In genomic region chr1:161931817-161932216, GRCm38 (mm10) we compare ENCODE assay signal across 28 mouse cellular contexts. TPM values are rescaled to one million over a fixed set of nuclear protein-coding genes. Genes with fewer than 3 reads are reported as not detected.
DNase-seq lines count a peak whose midpoint lies in the region; ATAC-seq and TF ChIP-seq lines count a peak whose summit lies in the region.
"Had no signal": no experiment of that assay in that cellular context is flagged by ENCODE, and none has a peak within 500 bp of the region (broad histone marks: within the 10 kb centered on the region; RNA-seq: fewer than 3 reads in every experiment).

No protein-coding gene starts in this region.

- no peaks in the 10 kb centered on the region for H3K4me1 ChIP-seq in forebrain, embryonic 14.5 days (ENCODE audit: control insufficient read depth, insufficient read depth, low read length)
- no peaks in the 10 kb centered on the region for H3K4me1 ChIP-seq in forebrain, embryonic 10.5 days
- H3K4me1 ChIP-seq in midbrain, embryonic 11.5 days (ENCODE audit: control insufficient read depth, insufficient read depth, low read length) = no peaks in the 10 kb centered on the region
- H3K4me1 ChIP-seq: embryonic facial prominence, embryonic 12.5 days; forebrain, embryonic 12.5 days; heart, embryonic 13.5 days; midbrain, embryonic 15.5 days had no signal

- H3K27me3 ChIP-seq in forebrain, embryonic 14.5 days (replicated peaks; ENCODE audit: control insufficient read depth, insufficient read depth, low read length) = no peaks in the 10 kb centered on the region
- H3K27me3 ChIP-seq in forebrain, embryonic 10.5 days (ENCODE audit: poor library complexity, severe bottlenecking) = no peaks in the 10 kb centered on the region
- H3K27me3 ChIP-seq in midbrain, embryonic 11.5 days (ENCODE audit: control insufficient read depth, insufficient read depth, low read length) = no peaks in the 10 kb centered on the region
- H3K27me3 ChIP-seq: embryonic facial prominence, embryonic 12.5 days; forebrain, embryonic 12.5 days; heart, embryonic 13.5 days; midbrain, embryonic 15.5 days had no signal

- 82% methylated on average over 10 of the region's 10 CpGs for WGBS in forebrain, embryonic 14.5 days
- WGBS in forebrain, embryonic 10.5 days = 93% methylated on average over 10 of the region's 10 CpGs
- 90% methylated on average over 10 of the region's 10 CpGs for WGBS in midbrain, embryonic 11.5 days

- no peak for ATAC-seq in forebrain, embryonic 14.5 days
- no peak for ATAC-seq in midbrain, embryonic 11.5 days (ENCODE audit: low FRiP score)
- ATAC-seq: CD4-positive, CD25-positive, alpha-beta regulatory T cell, adult 4 months; midbrain, embryonic 15.5 days had no signal

- DNase-seq in forebrain, embryonic 14.5 days (ENCODE audit: low spot score) = peak; percentile 3
- DNase-seq in forebrain, embryonic 10.5 days (ENCODE audit: extremely low spot score, low spot score) = no peak
- peak; percentile 8 for DNase-seq in layer of hippocampus, adult 11-12 months (ENCODE audit: low spot score)
- no peak for DNase-seq in layer of hippocampus, adult 9-11 months
- DNase-seq in brain, embryonic 14.5 days (ENCODE audit: low read depth) = peak; percentile 30
- peak; percentile 5 to 20 for DNase-seq in layer of hippocampus, postnatal 14 days (ENCODE audit: low spot score in 2 of 2)
- DNase-seq in midbrain, embryonic 11.5 days (ENCODE audit: low spot score, missing footprints) = no peak
- DNase-seq: adrenal gland, postnatal 14 days; cerebellum, postnatal 25 days; gastrocnemius, postnatal 10 days; heart, adult 18-20 months; heart, postnatal 14 days; kidney, adult 8-10 months; kidney, postnatal 10 days; lung, postnatal 4 days; thymus, postnatal 14 days had no signal

- H3K9me3 ChIP-seq in forebrain, embryonic 14.5 days (replicated peaks; ENCODE audit: control insufficient read depth, low read length) = no peaks in the 10 kb centered on the region
- no peaks in the 10 kb centered on the region for H3K9me3 ChIP-seq in forebrain, embryonic 10.5 days
- H3K9me3 ChIP-seq in midbrain, embryonic 11.5 days (ENCODE audit: control insufficient read depth, low read length) = no peaks in the 10 kb centered on the region
- H3K9me3 ChIP-seq: embryonic facial prominence, embryonic 12.5 days; forebrain, embryonic 12.5 days; heart, embryonic 13.5 days; midbrain, embryonic 15.5 days had no signal

- no peak overlapping the region for H3K9ac ChIP-seq in forebrain, embryonic 14.5 days (ENCODE audit: low read length)
- H3K9ac ChIP-seq in midbrain, embryonic 11.5 days (ENCODE audit: low read length) = no peak overlapping the region
- H3K9ac ChIP-seq: embryonic facial prominence, embryonic 12.5 days; forebrain, embryonic 12.5 days; heart, embryonic 13.5 days; midbrain, embryonic 15.5 days had no signal

- no peak for TF ChIP-seq POLR2A in brain, embryonic 14.5 days (IDR thresholded peaks at IDR 0.05; ENCODE audit: borderline replicate concordance, extremely low read depth, insufficient read depth, insufficient read length, poor library complexity, severe bottlenecking)

- no peak for TF ChIP-seq CTCF in brain, embryonic 14.5 days (IDR thresholded peaks at IDR 0.05; ENCODE audit: borderline replicate concordance, extremely low read depth, insufficient read depth, insufficient read length)

- H3K4me3 ChIP-seq in forebrain, embryonic 14.5 days (ENCODE audit: low read depth, low read length) = no peak overlapping the region
- no peak overlapping the region for H3K4me3 ChIP-seq in forebrain, embryonic 10.5 days
- H3K4me3 ChIP-seq in midbrain, embryonic 11.5 days (ENCODE audit: low read depth, low read length) = no peak overlapping the region
- H3K4me3 ChIP-seq: embryonic facial prominence, embryonic 12.5 days; forebrain, embryonic 12.5 days; heart, embryonic 13.5 days; left cerebral cortex, adult 2 months; midbrain, embryonic 15.5 days had no signal

- no peaks in the 10 kb centered on the region for H3K36me3 ChIP-seq in forebrain, embryonic 14.5 days (ENCODE audit: control insufficient read depth, insufficient read depth, low read length)
- no peaks in the 10 kb centered on the region for H3K36me3 ChIP-seq in forebrain, embryonic 10.5 days (replicated peaks)
- H3K36me3 ChIP-seq in midbrain, embryonic 11.5 days (ENCODE audit: control insufficient read depth, insufficient read depth, low read length) = no peaks in the 10 kb centered on the region
- H3K36me3 ChIP-seq: embryonic facial prominence, embryonic 12.5 days; forebrain, embryonic 12.5 days; heart, embryonic 13.5 days; midbrain, embryonic 15.5 days had no signal

- no peak overlapping the region for H3K4me2 ChIP-seq in forebrain, embryonic 14.5 days (ENCODE audit: low read length)
- H3K4me2 ChIP-seq in midbrain, embryonic 11.5 days = no peak overlapping the region
- H3K4me2 ChIP-seq: embryonic facial prominence, embryonic 12.5 days; forebrain, embryonic 12.5 days; heart, embryonic 13.5 days; midbrain, embryonic 15.5 days had no signal

- no peak overlapping the region for H3K27ac ChIP-seq in forebrain, embryonic 14.5 days (ENCODE audit: low read depth, low read length)
- no peak overlapping the region for H3K27ac ChIP-seq in forebrain, embryonic 10.5 days
- no peak overlapping the region for H3K27ac ChIP-seq in midbrain, embryonic 11.5 days (ENCODE audit: low read depth, low read length)
- H3K27ac ChIP-seq: embryonic facial prominence, embryonic 12.5 days; forebrain, embryonic 12.5 days; heart, embryonic 13.5 days; left cerebral cortex, adult 2 months; midbrain, embryonic 15.5 days had no signal

RNA-seq across cellular contexts. Expression of gene Pigc, which starts 37.2 kb away (rescaled TPM):
- 37.2 and 40.8 TPM in 2 replicates for polyA plus RNA-seq in forebrain, embryonic 14.5 days (2014; fragmentation: Nextera tagmentation; extraction: Ambion mirVana)
- 21.0 and 25.0 TPM in 2 replicates for polyA plus RNA-seq in forebrain, embryonic 10.5 days (2016; fragmentation: Nextera tagmentation; extraction: Ambion mirVana)
- polyA plus RNA-seq in brain, embryonic 14.5 days (2012; rRNA removed) = 23.6 and 26.5 TPM in 2 replicates
- 10 to 100 TPM; 19.6 to 19.8 TPM for total RNA-seq in layer of hippocampus, postnatal 14 days (2021)
- polyA plus RNA-seq in midbrain, embryonic 11.5 days (2014; fragmentation: Nextera tagmentation; extraction: Ambion mirVana) = 33.3 and 35.7 TPM in 2 replicates

RNA-seq across cellular contexts. Expression of gene 4930558K02Rik, which starts 47.6 kb away (rescaled TPM):
- polyA plus RNA-seq in forebrain, embryonic 14.5 days (2014; fragmentation: Nextera tagmentation; extraction: Ambion mirVana) = 0.18 TPM in 1 of 2 replicates, not detected in the other
- polyA plus RNA-seq in forebrain, embryonic 10.5 days (2016; fragmentation: Nextera tagmentation; extraction: Ambion mirVana) = not detected in 2 replicates
- polyA plus RNA-seq in brain, embryonic 14.5 days (2012; rRNA removed) = not detected in 2 replicates
- total RNA-seq in layer of hippocampus, postnatal 14 days (2021) = not detected
- not detected in 2 replicates for polyA plus RNA-seq in midbrain, embryonic 11.5 days (2014; fragmentation: Nextera tagmentation; extraction: Ambion mirVana)
- total RNA-seq: adrenal gland, postnatal 14 days; gastrocnemius, postnatal 10 days; heart, adult 18-20 months; heart, postnatal 14 days; layer of hippocampus, adult 18-20 months; left cerebral cortex, adult 2 months; left cerebral cortex, postnatal 36 days; liver, adult 2 months; neutrophil, adult 5-6 weeks had no signal
- polyA plus RNA-seq: CD4-positive, CD25-positive, alpha-beta regulatory T cell, adult 4 months; embryonic facial prominence, embryonic 12.5 days; forebrain, embryonic 12.5 days; heart, embryonic 13.5 days; liver, adult 2 months; liver, embryonic 16.5 days; lung, embryonic 16.5 days had no signal

RNA-seq across cellular contexts. Expression of gene Suco, which starts 55.3 kb away (rescaled TPM):
- 22.6 and 27.5 TPM in 2 replicates for polyA plus RNA-seq in forebrain, embryonic 14.5 days (2014; fragmentation: Nextera tagmentation; extraction: Ambion mirVana)
- 20.5 and 26.7 TPM in 2 replicates for polyA plus RNA-seq in forebrain, embryonic 10.5 days (2016; fragmentation: Nextera tagmentation; extraction: Ambion mirVana)
- 21.6 and 22.8 TPM in 2 replicates for polyA plus RNA-seq in brain, embryonic 14.5 days (2012; rRNA removed)
- 10 to 100 TPM; 28.8 to 36.6 TPM for total RNA-seq in layer of hippocampus, postnatal 14 days (2021)
- polyA plus RNA-seq in midbrain, embryonic 11.5 days (2014; fragmentation: Nextera tagmentation; extraction: Ambion mirVana) = 27.1 and 31.0 TPM in 2 replicates

Comparison
In these comparisons a context has a peak if more than half of its experiments do, and no peak if none do; other contexts are left out.
1. DNase-seq: peak in forebrain, embryonic 14.5 days (single experiment), layer of hippocampus, adult 11-12 months (single experiment), brain, embryonic 14.5 days (single experiment) and layer of hippocampus, postnatal 14 days (2 of 2); none in forebrain, embryonic 10.5 days (single experiment), layer of hippocampus, adult 9-11 months (single experiment) and midbrain, embryonic 11.5 days (single experiment).